Mouse (Mus musculus) forebrain, embryonic 13.5 days (tissue): ENCODE measurements around the gene Mxd4. TPM values are rescaled to one million over a fixed set of nuclear protein-coding genes. Genes with fewer than 3 reads are reported as not detected.

Experiments used
- ATAC-seq: fragments of 200-750 bp; cut with Nextera tagmentation; 2 replicates; pipeline ENCODE4 v1.8.0; 2017
- H3K27ac ChIP-seq: fragments of 300-500 bp; sonication (generic); 2 replicates; pipeline ENCODE4 v1.5.1; 2015; ENCODE audit warnings: inconsistent platforms, mild to moderate bottlenecking, moderate library complexity
- H3K27me3 ChIP-seq: fragments of 300-500 bp; sonication (generic); 2 replicates; pipeline ENCODE4 v1.6.1; 2015; ENCODE audit warnings: mild to moderate bottlenecking, inconsistent platforms
- H3K36me3 ChIP-seq: fragments of 300-500 bp; sonication (generic); 2 replicates; pipeline ENCODE4 v1.6.1; 2015; ENCODE audit warnings: mild to moderate bottlenecking, inconsistent platforms; ENCODE audit not compliant: poor library complexity, severe bottlenecking
- H3K4me1 ChIP-seq: fragments of 300-500 bp; sonication (generic); 2 replicates; pipeline ENCODE4 v1.6.1; 2015; ENCODE audit warnings: inconsistent platforms
- H3K4me2 ChIP-seq: fragments of 300-500 bp; sonication (generic); 2 replicates; pipeline ENCODE4 v1.6.1; 2015; ENCODE audit warnings: inconsistent platforms, mild to moderate bottlenecking, moderate library complexity
- H3K4me3 ChIP-seq: fragments of 300-500 bp; sonication (generic); 2 replicates; pipeline ENCODE4 v1.5.1; 2015; ENCODE audit warnings: mild to moderate bottlenecking, inconsistent platforms
- H3K9ac ChIP-seq: fragments of 300-500 bp; sonication (generic); 2 replicates; pipeline ENCODE4 v1.6.1; 2015; ENCODE audit warnings: mild to moderate bottlenecking, inconsistent platforms
- H3K9me3 ChIP-seq: fragments of 300-500 bp; sonication (generic); replicated peaks from 2 replicates; pipeline ENCODE4 v1.6.1; 2016; ENCODE audit warnings: inconsistent platforms
- WGBS: fragments of 180-500 bp; shearing (Covaris S2); methylation state at CpG from one replicate; pipeline ENCODE4 v1.1.7; 2015; 5-methylcytosine and 5-hydroxymethylcytosine counted together
- polyA plus RNA-seq: library from polyadenylated mRNA; unstranded; fragments of >200 nt; fragmentation: Nextera tagmentation; extraction: Ambion mirVana; gene quantifications from 2 replicates; pipeline ENCODE4 v1.2.1, GENCODE M21; 2015

The Mxd4 gene
- polyA plus RNA-seq, 1 experiment from 2014 or later = 28.2 TPM

DNA sequence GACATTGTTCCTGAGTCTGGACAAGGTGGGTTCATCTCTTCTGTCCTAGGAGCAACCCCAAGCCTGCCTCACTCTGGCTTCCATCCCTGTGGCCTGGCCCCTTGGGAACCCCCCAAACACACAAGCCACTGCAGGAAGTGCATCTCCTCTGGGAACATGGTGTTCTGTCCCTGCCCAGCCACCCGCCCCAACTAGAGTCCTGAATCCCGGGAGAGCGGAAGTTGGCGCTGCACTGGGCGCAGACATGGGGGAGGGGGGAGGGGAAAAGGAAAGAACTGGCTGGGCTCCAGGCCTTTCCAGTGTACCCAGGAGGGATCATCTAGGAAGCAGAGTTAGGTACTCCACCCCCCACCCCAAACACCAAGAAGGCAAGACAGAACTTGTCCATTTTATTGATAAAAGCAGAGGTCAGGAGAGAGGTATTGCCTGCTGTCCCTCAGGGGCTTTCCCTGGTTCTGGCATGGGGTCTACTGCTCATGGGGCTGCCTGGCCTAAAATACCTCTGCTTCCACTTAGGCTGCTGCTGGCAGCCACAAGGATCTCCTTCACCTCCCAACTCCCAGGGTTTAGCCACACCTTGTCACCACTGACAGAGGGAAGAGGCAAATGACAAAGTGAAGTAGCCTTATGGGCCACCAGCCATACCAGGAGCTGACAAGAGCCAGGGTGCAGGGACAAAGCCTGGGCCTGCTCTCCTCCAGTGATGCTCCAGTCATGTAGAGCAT, 4.2 kb downstream of the Mxd4 start:
- H3K4me2 ChIP-seq = no peak overlapping the region
- no peak for ATAC-seq
- peaks cover 23% of the 10 kb centered on the region; the same call in 1 of the 2 replicates for H3K36me3 ChIP-seq
- H3K9me3 ChIP-seq = no peaks in the 10 kb centered on the region
- H3K9ac ChIP-seq = no peak overlapping the region; the same call in 1 of the 2 replicates
- H3K4me3 ChIP-seq = no peak overlapping the region
- no peak overlapping the region for H3K27ac ChIP-seq
- H3K4me1 ChIP-seq = peaks cover 42% of the 10 kb centered on the region
- 75% methylated on average over 5 of the region's 5 CpGs for WGBS
- no peaks in the 10 kb centered on the region for H3K27me3 ChIP-seq

DNA sequence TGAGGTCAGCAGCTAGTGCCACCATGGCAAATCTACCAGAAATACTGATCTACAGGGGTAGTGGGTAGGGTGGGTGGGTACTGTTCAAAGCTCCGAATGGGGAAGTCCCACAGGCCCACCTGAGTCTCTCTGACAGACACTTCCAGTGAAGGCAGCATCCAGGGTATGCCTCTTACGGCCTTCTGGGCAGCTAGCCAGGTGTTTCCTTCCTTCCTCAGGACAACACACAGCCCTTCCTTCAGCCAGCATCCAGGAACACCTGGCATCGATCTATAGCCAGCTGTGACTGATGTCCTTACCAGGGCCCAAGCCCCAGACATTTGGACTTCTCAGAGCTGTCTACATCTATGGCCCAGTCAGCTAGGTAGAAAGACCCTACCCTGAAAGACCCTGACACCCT, 5.0 kb downstream of the Mxd4 start:
- Histone ChIP-seq H3K36me3 (peaks cover 30% of the 10 kb centered on the region), H3K27me3 (no peaks in the 10 kb centered on the region), H3K9me3 (no peaks in the 10 kb centered on the region), H3K4me1 (peaks cover 39% of the 10 kb centered on the region), H3K4me3 (no peak overlapping the region), H3K27ac (no peak overlapping the region), H3K9ac (no peak overlapping the region), H3K4me2 (no peak overlapping the region)
- 94% methylated on average over 3 of the region's 3 CpGs for WGBS
- no peak for ATAC-seq

DNA sequence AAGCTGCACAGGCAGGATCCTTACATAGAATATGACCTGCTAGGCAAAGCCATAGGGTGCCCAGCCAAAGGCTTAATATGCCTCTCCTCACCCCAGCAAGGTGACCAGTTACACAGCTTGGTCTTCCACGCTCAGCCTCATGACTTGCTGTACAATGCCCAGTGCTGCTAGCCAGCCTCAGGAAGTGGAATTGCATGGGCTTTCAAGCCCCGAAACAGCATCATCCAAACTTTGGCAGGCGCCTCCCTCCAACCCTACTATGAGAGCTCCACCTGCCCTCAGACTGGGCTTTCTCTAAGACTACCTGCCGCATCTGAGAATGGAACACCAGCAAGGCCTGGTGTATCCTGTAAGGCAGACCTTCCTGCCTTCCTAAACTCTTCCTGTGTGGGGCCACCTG, 9.7 kb downstream of the Mxd4 start:
- no peak overlapping the region for H3K27ac ChIP-seq
- 87% methylated on average over 4 of the region's 4 CpGs for WGBS

DNA sequence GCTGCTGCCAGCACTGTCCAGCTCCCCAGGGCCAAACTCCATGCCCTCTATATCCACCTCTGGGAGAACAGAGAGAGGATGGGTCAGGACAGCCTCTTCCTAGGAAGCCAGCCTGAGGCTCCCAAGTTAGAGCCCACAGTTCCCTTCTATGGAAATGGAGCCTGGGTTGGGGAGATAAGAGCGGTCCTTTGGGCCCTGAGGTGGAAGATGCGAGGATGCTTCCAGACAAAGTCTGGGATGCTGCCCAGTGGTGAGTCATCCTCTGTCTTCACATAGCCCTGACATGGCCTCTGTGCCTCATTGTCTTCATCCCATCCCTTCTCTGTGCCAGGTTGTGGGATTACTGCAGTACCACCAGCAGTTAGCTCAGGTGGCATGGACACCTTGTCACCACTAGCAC, 10.4 kb downstream of the Mxd4 start:
- Histone ChIP-seq H3K36me3 (peaks cover 71% of the 10 kb centered on the region), H3K9me3 (no peaks in the 10 kb centered on the region), H3K4me2 (no peak overlapping the region), H3K9ac (no peak overlapping the region), H3K4me3 (no peak overlapping the region), H3K4me1 (no peaks in the 10 kb centered on the region), H3K27me3 (no peaks in the 10 kb centered on the region), H3K27ac (no peak overlapping the region)
- 93% methylated on average over 2 of the region's 2 CpGs for WGBS
- ATAC-seq = no peak

More for the DNA sequence above, 9.7 kb downstream of the Mxd4 start:
- Histone ChIP-seq H3K36me3 (peaks cover 72% of the 10 kb centered on the region), H3K4me3 (no peak overlapping the region), H3K4me2 (no peak overlapping the region), H3K9me3 (no peaks in the 10 kb centered on the region), H3K4me1 (peaks cover under 1% of the 10 kb centered on the region; the same call in 1 of the 2 replicates), H3K9ac (no peak overlapping the region), H3K27me3 (no peaks in the 10 kb centered on the region)
- no peak for ATAC-seq

DNA sequence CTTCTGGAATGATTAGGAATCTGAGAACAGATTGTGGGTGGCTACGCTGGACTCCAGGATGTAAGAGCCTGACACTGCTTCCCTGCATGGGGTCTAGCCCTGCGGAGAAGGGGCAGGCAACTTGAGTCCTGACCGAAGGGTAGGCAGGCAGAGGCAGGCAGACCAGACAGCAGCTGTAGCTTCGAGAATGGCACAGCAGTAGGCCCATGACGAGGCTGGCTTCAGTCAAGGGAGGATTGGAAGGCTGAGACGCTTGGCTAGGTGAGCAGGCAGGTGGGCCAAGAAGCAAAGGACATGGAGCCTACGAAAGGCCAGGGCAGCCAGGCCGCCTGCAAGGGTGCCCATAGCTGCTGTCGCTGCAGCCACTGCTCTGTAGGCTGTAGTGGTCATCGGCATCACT, 10.8 kb downstream of the Mxd4 start:
- 59% methylated on average over 10 of the region's 10 CpGs for WGBS
- ATAC-seq = no peak
- Histone ChIP-seq H3K9me3 (no peaks in the 10 kb centered on the region), H3K4me2 (no peak overlapping the region), H3K4me1 (no peaks in the 10 kb centered on the region), H3K4me3 (no peak overlapping the region), H3K27me3 (no peaks in the 10 kb centered on the region), H3K36me3 (peaks cover 68% of the 10 kb centered on the region), H3K27ac (no peak overlapping the region), H3K9ac (no peak overlapping the region)

DNA sequence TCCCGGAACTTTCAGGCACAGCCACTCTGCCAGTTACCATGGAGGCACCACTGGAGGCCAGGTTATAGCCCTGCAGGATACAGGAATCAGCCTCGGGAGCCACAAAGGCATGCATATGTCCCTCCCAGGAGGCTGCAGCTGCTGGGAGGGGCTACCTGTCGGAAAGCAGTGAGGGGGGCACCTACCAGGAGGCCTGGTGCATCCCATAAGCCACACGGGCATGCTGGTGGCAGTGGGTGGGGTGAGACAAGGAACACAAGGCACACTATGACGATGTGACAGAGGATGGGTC, 12.2 kb downstream of the Mxd4 start:
- no peaks in the 10 kb centered on the region for H3K4me1 ChIP-seq
- no peaks in the 10 kb centered on the region for H3K9me3 ChIP-seq
- peaks cover 61% of the 10 kb centered on the region for H3K36me3 ChIP-seq
- H3K27me3 ChIP-seq = no peaks in the 10 kb centered on the region
- H3K9ac ChIP-seq = no peak overlapping the region
- H3K4me2 ChIP-seq = no peak overlapping the region
- 20% methylated on average over 5 of the region's 5 CpGs for WGBS
- H3K27ac ChIP-seq = no peak overlapping the region
- ATAC-seq = no peak
- no peak overlapping the region for H3K4me3 ChIP-seq

DNA sequence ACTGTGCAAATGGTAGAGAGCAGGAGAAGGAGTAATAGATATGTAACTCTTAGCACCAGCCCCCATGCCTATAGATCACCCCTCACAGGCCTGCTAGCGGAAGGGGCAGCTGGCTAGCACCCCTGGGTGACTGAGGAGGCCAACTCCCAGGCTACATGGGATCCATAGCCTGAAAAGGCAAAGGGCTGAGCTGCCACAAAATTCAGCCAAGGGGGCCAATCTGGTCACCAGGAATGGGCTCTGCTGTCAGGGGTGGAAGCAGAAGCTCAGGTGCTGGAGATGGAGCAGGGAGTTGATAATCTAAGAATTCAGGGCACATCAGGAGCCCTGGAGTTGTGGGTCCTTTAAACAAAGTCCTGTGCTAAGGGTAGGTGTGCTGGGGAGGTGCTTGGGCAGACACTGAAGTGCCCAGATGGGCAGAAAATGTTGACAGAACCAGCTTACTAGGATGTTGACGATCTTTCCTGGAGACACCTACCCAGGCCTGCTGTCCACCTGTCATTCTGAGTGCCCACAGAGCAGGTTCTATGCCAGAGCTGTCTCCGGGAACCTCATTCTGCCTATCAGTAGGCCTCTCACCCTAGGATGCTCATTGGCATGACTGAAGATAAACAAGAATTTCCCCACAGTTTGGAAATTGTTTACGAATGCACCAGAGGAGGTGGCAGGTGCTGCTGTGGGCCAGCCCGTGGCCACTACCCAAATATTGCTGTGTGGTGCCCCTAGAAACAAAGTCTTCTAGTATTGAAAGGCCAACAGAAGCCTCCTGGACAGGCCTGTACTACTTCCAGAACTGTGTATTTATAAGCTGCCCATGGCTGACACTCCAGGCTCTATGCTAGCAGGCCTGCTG, 12.7 kb downstream of the Mxd4 start:
- WGBS = 66% methylated on average over 5 of the region's 5 CpGs

DNA sequence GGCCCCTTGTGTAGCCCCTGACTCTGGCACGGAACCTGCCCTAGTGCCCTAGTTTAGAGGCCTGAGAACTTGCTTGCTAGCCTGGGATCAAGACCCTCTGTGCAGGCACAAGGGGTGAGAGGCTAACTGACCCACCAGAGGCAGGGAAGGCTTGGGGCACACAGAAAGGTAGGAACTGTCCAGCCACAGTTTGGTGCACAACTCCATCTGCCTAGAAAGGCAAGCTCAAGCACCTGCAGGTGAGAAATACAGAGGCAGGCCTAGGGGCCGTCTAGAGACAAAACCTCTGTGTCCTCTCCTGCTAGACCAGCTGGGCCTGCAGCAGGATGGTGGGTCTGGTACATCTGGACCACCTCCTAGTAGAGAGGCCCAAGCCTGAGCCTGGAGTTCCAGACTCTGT, 13.5 kb downstream of the Mxd4 start:
- H3K4me1 ChIP-seq = 0 out of 2 replicates have a peak, but pooled peaks cover 5% of the 10 kb centered on the region
- ATAC-seq = no peak
- H3K9me3 ChIP-seq = no peaks in the 10 kb centered on the region
- H3K36me3 ChIP-seq = peaks cover 55% of the 10 kb centered on the region
- H3K4me3 ChIP-seq = no peak overlapping the region
- 72% methylated on average over 2 of the region's 2 CpGs for WGBS
- H3K27me3 ChIP-seq = no peaks in the 10 kb centered on the region
- no peak overlapping the region for H3K9ac ChIP-seq
- no peak overlapping the region for H3K27ac ChIP-seq
- no peak overlapping the region for H3K4me2 ChIP-seq

More for the DNA sequence above, 12.7 kb downstream of the Mxd4 start:
- ATAC-seq = no peak
- no peaks in the 10 kb centered on the region for H3K9me3 ChIP-seq
- H3K4me2 ChIP-seq = no peak overlapping the region
- 0 out of 2 replicates have a peak, but pooled peaks cover 3% of the 10 kb centered on the region for H3K4me1 ChIP-seq
- no peak overlapping the region for H3K27ac ChIP-seq
- H3K4me3 ChIP-seq = no peak overlapping the region
- peaks cover 55% of the 10 kb centered on the region for H3K36me3 ChIP-seq
- H3K9ac ChIP-seq = no peak overlapping the region
- no peaks in the 10 kb centered on the region for H3K27me3 ChIP-seq

DNA sequence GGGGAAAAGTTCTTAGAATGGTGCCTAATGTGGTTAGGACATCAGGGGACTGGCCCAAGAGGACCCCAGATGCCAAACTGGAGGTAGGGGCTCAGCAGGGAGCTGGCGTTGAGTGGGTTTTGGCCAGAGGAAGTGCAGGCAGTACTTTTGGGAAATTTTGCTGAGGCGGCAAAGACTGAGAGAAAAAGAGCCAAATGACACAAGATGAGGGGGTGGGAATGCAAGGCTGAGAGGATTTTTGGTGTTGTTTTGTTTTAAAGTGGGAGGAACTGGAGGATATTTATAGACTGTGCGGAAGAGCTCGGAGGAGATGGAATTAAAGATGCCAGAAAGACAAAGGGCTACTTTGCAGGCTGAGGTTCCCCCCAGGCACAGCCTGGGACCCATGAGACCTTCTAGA, 16.8 kb downstream of the Mxd4 start:
- Histone ChIP-seq H3K4me2 (no peak overlapping the region), H3K36me3 (peaks cover 28% of the 10 kb centered on the region), H3K9ac (no peak overlapping the region), H3K9me3 (no peaks in the 10 kb centered on the region), H3K4me1 (peaks cover 17% of the 10 kb centered on the region), H3K27me3 (no peaks in the 10 kb centered on the region), H3K4me3 (no peak overlapping the region), H3K27ac (no peak overlapping the region)
- no peak for ATAC-seq
- 87% methylated on average over 4 of the region's 4 CpGs for WGBS

DNA sequence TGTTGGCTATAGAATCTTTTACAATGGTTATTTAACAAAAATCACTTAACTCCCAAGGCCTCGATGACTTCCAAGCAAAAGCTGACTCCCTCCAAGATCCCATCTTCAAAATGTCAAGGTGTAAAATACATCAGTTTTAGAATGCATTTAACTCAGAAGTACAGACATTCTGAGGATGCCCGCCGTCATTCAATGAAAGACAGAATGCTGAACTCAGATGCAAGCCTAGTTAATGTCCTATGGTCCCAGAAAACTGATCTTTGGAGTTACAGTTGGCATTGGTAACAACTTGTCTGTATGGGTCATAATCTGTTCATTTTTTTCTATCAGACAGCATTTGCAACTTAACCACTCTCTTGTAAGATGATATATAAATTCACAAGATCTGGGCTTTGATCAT, 17.6 kb downstream of the Mxd4 start:
- H3K36me3 ChIP-seq = peaks cover 20% of the 10 kb centered on the region
- H3K4me1 ChIP-seq = peaks cover 21% of the 10 kb centered on the region
- H3K27me3 ChIP-seq = no peaks in the 10 kb centered on the region
- peak overlapping the region; percentile 69 for H3K4me2 ChIP-seq
- H3K4me3 ChIP-seq = peak overlapping the region; percentile 78
- 87% methylated on average over 3 of the region's 3 CpGs for WGBS
- H3K9ac ChIP-seq = peak overlapping the region; percentile 65
- ATAC-seq = no peak
- H3K9me3 ChIP-seq = no peaks in the 10 kb centered on the region
- H3K27ac ChIP-seq = peak overlapping the region; percentile 93

DNA sequence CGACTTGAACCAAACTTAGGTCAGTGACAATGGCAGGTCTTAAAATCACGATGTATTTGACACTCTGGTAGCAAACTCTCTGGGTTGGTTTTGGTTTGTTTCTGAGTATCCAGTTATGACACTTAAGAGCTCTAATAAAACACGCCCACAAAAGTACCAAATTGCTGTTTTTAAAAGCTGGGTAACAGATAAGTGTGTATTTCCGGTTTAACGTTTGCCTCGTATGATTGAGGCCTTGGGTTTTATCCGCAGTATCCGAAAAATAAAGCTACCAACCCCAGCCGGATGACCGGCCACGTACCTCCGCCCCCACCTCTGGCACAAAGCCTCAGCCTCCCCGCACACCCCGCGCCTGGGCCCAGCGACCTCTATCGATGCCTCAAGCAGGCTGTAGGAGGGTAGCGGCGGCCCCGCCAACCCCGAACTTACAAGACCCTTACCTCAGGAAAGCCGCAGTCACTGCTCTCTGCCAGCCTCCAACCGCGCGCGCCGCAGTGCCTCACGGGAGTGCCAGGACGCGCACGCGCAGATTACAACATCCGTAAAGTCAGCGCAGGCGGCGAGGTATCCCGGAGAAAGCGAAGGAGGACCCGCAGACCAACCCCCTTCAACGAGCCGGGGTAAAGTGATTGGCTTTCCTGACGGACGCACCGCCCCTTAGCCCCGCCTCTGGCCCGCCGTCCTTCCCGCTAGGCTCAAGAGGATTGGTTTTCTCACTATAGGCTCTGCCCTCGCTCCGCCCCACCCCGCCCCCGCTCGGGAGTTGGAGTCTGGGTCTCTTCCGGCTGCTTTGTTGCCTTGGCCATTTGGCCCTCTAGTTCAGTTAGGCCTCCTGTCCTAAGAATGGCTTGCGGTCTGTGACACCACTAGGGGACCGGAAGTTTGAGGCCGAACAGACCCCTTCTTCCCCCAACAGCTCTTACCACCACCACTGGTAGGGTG, 18.3 kb downstream of the Mxd4 start, which contains the start of the genes Poln and Haus3:
TSS of gene Poln (minus strand) at position 499 of the 942 bp plus-strand sequence.
TSS of gene Haus3 (minus strand) at position 578 of the 942 bp plus-strand sequence.
- Histone ChIP-seq H3K4me1 (peaks cover 27% of the 10 kb centered on the region), H3K27me3 (no peaks in the 10 kb centered on the region), H3K9me3 (no peaks in the 10 kb centered on the region), H3K36me3 (peaks cover 19% of the 10 kb centered on the region), H3K4me3 (peak within 1 kb of the TSS; percentile 78), H3K27ac (peak within 1 kb of the TSS; percentile 93), H3K4me2 (peak within 1 kb of the TSS; percentile 69), H3K9ac (peak within 1 kb of the TSS; percentile 89)
- peak; percentile 100 for ATAC-seq
- under 1% methylated on average over 57 of the region's 57 CpGs for WGBS
